Mouse (Mus musculus): Measurements from ENCODE around the gene Clca3b. TPM values are rescaled to one million over a fixed set of nuclear protein-coding genes. Genes with fewer than 3 reads are reported as not detected.
"Not testable (repeated sequence)": the region's sequence is repeated elsewhere in the genome, so short reads cannot be mapped to it uniquely, and the experiment has no call there.

The Clca3b gene
- 0.05 TPM in 1 of 2 replicates, not detected in the other for polyA plus RNA-seq (2014; fragmentation: Nextera tagmentation; extraction: Ambion mirVana)

- not testable (repeated sequence) for H3K4me1 ChIP-seq (ENCODE audit: control insufficient read depth, insufficient read depth, low read length); H3K9me3 ChIP-seq (ENCODE audit: control insufficient read depth, low read length); H3K4me2 ChIP-seq (replicated peaks; ENCODE audit: low read depth, low read length); H3K9ac ChIP-seq (ENCODE audit: low read depth, low read length); H3K27ac ChIP-seq (ENCODE audit: low read depth, low read length); H3K36me3 ChIP-seq (ENCODE audit: control insufficient read depth, insufficient read depth, low read length); H3K27me3 ChIP-seq (ENCODE audit: control insufficient read depth, insufficient read depth, low read length); H3K4me3 ChIP-seq (ENCODE audit: low read length); ATAC-seq (ENCODE audit: low FRiP score, low TSS enrichment)
- 82% methylated on average over 9 of the region's 9 CpGs for WGBS
These were observed at the start of gene Clca3b for GRCm38 (mm10) chr3:144849014-144849556. Gene Clca3b, minus strand, starts transcription at chr3:144849357.

GRCm38 (mm10) chr3:144897042-144897678, 48.0 kb upstream of the Clca3b start:
- Histone ChIP-seq H3K9me3 (ENCODE audit: control insufficient read depth, low read length) (no peaks in the 10 kb centered on the region), H3K27me3 (ENCODE audit: control insufficient read depth, insufficient read depth, low read length) (no peaks in the 10 kb centered on the region), H3K4me3 (ENCODE audit: low read length) (no peak overlapping the region), H3K27ac (ENCODE audit: low read depth, low read length) (no peak overlapping the region), H3K9ac (ENCODE audit: low read depth, low read length) (no peak overlapping the region), H3K4me1 (ENCODE audit: control insufficient read depth, insufficient read depth, low read length) (no peaks in the 10 kb centered on the region), H3K4me2 (replicated peaks; ENCODE audit: low read depth, low read length) (no peak overlapping the region), H3K36me3 (ENCODE audit: control insufficient read depth, insufficient read depth, low read length) (no peaks in the 10 kb centered on the region)
- 91% methylated on average over 2 of the region's 2 CpGs for WGBS
- ATAC-seq (ENCODE audit: low FRiP score, low TSS enrichment): no peak

- Histone ChIP-seq H3K4me2 (replicated peaks; ENCODE audit: low read depth, low read length) (no peak overlapping the region), H3K4me1 (ENCODE audit: control insufficient read depth, insufficient read depth, low read length) (no peaks in the 10 kb centered on the region), H3K27ac (ENCODE audit: low read depth, low read length) (no peak overlapping the region), H3K9me3 (ENCODE audit: control insufficient read depth, low read length) (no peaks in the 10 kb centered on the region), H3K36me3 (ENCODE audit: control insufficient read depth, insufficient read depth, low read length) (no peaks in the 10 kb centered on the region), H3K27me3 (ENCODE audit: control insufficient read depth, insufficient read depth, low read length) (no peaks in the 10 kb centered on the region), H3K4me3 (ENCODE audit: low read length) (no peak overlapping the region), H3K9ac (ENCODE audit: low read depth, low read length) (no peak overlapping the region)
- WGBS: 38% methylated on average over 2 of the region's 2 CpGs
- no peak for ATAC-seq (ENCODE audit: low FRiP score, low TSS enrichment)
These were observed 41.1 kb upstream of the Clca3b start for GRCm38 (mm10) chr3:144890246-144890758.

GRCm38 (mm10) chr3:144886957-144887356, 37.8 kb upstream of the Clca3b start:
- no peak for ATAC-seq (ENCODE audit: low FRiP score, low TSS enrichment)
- Histone ChIP-seq H3K27ac (ENCODE audit: low read depth, low read length) (no peak overlapping the region), H3K4me2 (replicated peaks; ENCODE audit: low read depth, low read length) (no peak overlapping the region), H3K27me3 (ENCODE audit: control insufficient read depth, insufficient read depth, low read length) (no peaks in the 10 kb centered on the region), H3K4me3 (ENCODE audit: low read length) (no peak overlapping the region), H3K9ac (ENCODE audit: low read depth, low read length) (no peak overlapping the region), H3K9me3 (ENCODE audit: control insufficient read depth, low read length) (no peaks in the 10 kb centered on the region), H3K4me1 (ENCODE audit: control insufficient read depth, insufficient read depth, low read length) (no peaks in the 10 kb centered on the region), H3K36me3 (ENCODE audit: control insufficient read depth, insufficient read depth, low read length) (no peaks in the 10 kb centered on the region)

DNA sequence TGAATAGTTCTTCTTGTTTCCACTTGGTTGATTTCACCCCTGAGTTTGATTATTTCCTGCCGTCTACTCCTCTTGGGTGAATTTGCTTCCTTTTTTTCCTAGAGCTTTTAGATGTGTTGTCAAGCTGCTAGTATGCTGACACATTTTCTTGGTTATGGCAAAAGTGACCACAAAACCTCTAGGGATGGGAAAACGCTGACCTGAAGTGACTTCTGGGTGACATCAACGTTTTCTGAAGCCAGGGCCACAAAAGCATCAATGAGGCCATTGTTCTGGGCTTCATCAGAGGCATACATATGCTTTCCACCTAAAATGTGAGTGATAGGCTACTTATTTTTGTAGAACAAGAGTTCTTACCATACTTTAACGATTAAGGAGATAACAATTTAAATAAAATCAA, 22.9 kb upstream of the Clca3b start:
- ATAC-seq (ENCODE audit: low FRiP score, low TSS enrichment); H3K27ac ChIP-seq (ENCODE audit: low read depth, low read length); H3K4me1 ChIP-seq (ENCODE audit: control insufficient read depth, insufficient read depth, low read length); H3K36me3 ChIP-seq (ENCODE audit: control insufficient read depth, insufficient read depth, low read length); H3K4me3 ChIP-seq (ENCODE audit: low read length); H3K9me3 ChIP-seq (ENCODE audit: control insufficient read depth, low read length); H3K9ac ChIP-seq (ENCODE audit: low read depth, low read length); H3K27me3 ChIP-seq (ENCODE audit: control insufficient read depth, insufficient read depth, low read length); H3K4me2 ChIP-seq (replicated peaks; ENCODE audit: low read depth, low read length): not testable (repeated sequence)
- 64% methylated on average over 3 of the region's 4 CpGs for WGBS

GRCm38 (mm10) chr3:144849584-144849983, 427 bp upstream of the Clca3b start:
- no peaks in the 10 kb centered on the region for H3K9me3 ChIP-seq (ENCODE audit: control insufficient read depth, low read length)
- H3K36me3 ChIP-seq (ENCODE audit: control insufficient read depth, insufficient read depth, low read length): no peaks in the 10 kb centered on the region
- no peak for ATAC-seq (ENCODE audit: low FRiP score, low TSS enrichment)
- H3K27me3 ChIP-seq (ENCODE audit: control insufficient read depth, insufficient read depth, low read length): no peaks in the 10 kb centered on the region
- no peak overlapping the region for H3K9ac ChIP-seq (ENCODE audit: low read depth, low read length)
- no peak overlapping the region for H3K4me2 ChIP-seq (replicated peaks; ENCODE audit: low read depth, low read length)
- H3K4me1 ChIP-seq (ENCODE audit: control insufficient read depth, insufficient read depth, low read length): no peaks in the 10 kb centered on the region
- H3K27ac ChIP-seq (ENCODE audit: low read depth, low read length): no peak overlapping the region
- H3K4me3 ChIP-seq (ENCODE audit: low read length): no peak overlapping the region
- WGBS: 19% methylated on average over 4 of the region's 4 CpGs

GRCm38 (mm10) chr3:144827257-144827656, 21.9 kb downstream of the Clca3b start:
- no peaks in the 10 kb centered on the region for H3K36me3 ChIP-seq (ENCODE audit: control insufficient read depth, insufficient read depth, low read length)
- no peak overlapping the region for H3K4me2 ChIP-seq (replicated peaks; ENCODE audit: low read depth, low read length)
- 53% methylated on average over 6 of the region's 6 CpGs for WGBS
- H3K27ac ChIP-seq (ENCODE audit: low read depth, low read length): no peak overlapping the region
- ATAC-seq (ENCODE audit: low FRiP score, low TSS enrichment): no peak
- no peaks in the 10 kb centered on the region for H3K9me3 ChIP-seq (ENCODE audit: control insufficient read depth, low read length)
- no peak overlapping the region for H3K9ac ChIP-seq (ENCODE audit: low read depth, low read length)
- H3K4me3 ChIP-seq (ENCODE audit: low read length): no peak overlapping the region
- H3K4me1 ChIP-seq (ENCODE audit: control insufficient read depth, insufficient read depth, low read length): no peaks in the 10 kb centered on the region
- no peaks in the 10 kb centered on the region for H3K27me3 ChIP-seq (ENCODE audit: control insufficient read depth, insufficient read depth, low read length)

DNA sequence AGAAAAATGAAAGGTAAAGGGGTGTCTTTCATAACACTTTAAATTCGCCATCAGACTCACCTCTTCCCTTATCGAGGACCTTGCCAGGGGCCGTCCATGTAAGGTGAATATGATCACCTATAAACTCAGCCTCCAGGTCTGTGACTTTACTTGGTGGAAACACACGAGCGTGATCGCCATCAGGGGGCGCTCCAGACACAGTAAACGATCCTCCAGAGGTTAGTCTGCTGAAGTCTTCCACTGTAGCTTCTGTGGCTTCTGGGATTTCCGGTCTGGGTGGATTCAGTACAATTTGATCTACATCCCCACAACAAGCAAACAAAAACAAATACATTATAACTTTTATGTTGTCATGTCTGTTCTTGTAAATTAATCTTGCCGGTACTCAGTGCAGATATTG, 24.0 kb downstream of the Clca3b start:
- 11% methylated on average over 10 of the region's 10 CpGs for WGBS
- Histone ChIP-seq H3K9me3 (ENCODE audit: control insufficient read depth, low read length) (no peaks in the 10 kb centered on the region), H3K4me2 (replicated peaks; ENCODE audit: low read depth, low read length) (no peak overlapping the region), H3K27me3 (ENCODE audit: control insufficient read depth, insufficient read depth, low read length) (no peaks in the 10 kb centered on the region), H3K4me1 (ENCODE audit: control insufficient read depth, insufficient read depth, low read length) (no peaks in the 10 kb centered on the region), H3K4me3 (ENCODE audit: low read length) (no peak overlapping the region), H3K27ac (ENCODE audit: low read depth, low read length) (no peak overlapping the region), H3K9ac (ENCODE audit: low read depth, low read length) (no peak overlapping the region), H3K36me3 (ENCODE audit: control insufficient read depth, insufficient read depth, low read length) (no peaks in the 10 kb centered on the region)
- peak; percentile 87 for ATAC-seq (ENCODE audit: low FRiP score, low TSS enrichment)

DNA sequence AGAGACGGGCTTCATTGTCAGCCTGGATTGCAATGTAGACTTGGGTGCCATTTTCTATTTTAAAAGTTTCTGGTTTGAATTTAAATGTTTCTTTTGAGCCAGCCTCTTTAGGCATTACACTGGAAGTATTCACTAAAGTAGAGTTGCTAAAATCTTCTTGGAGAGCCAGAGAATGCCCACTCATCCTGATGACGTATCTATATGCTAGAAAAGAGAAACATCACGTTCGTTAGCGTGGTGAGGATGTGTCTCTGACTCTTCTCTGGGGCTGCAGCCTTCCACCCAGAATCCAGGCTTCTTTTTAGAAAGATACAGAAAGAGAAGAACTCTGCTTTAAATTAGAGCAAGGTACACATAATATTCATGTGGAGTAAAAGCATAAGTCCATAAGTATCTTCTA, 25.8 kb downstream of the Clca3b start:
- no peak overlapping the region for H3K27ac ChIP-seq (ENCODE audit: low read depth, low read length)
- H3K9ac ChIP-seq (ENCODE audit: low read depth, low read length): no peak overlapping the region
- no peaks in the 10 kb centered on the region for H3K4me1 ChIP-seq (ENCODE audit: control insufficient read depth, insufficient read depth, low read length)
- no peaks in the 10 kb centered on the region for H3K27me3 ChIP-seq (ENCODE audit: control insufficient read depth, insufficient read depth, low read length)
- no peak overlapping the region for H3K4me3 ChIP-seq (ENCODE audit: low read length)
- WGBS: 73% methylated on average over 5 of the region's 5 CpGs
- no peaks in the 10 kb centered on the region for H3K9me3 ChIP-seq (ENCODE audit: control insufficient read depth, low read length)
- H3K36me3 ChIP-seq (ENCODE audit: control insufficient read depth, insufficient read depth, low read length): no peaks in the 10 kb centered on the region
- no peak for ATAC-seq (ENCODE audit: low FRiP score, low TSS enrichment)
- no peak overlapping the region for H3K4me2 ChIP-seq (replicated peaks; ENCODE audit: low read depth, low read length)

Measured in kidney, embryonic 14.5 days (tissue).